Mouse (Mus musculus) spleen, adult 10 weeks (tissue): ENCODE results near the gene Olfr1499. TPM values are rescaled to one million over a fixed set of nuclear protein-coding genes. Genes with fewer than 3 reads are reported as not detected.

ENCODE experiments used
- polyA plus RNA-seq: library from polyadenylated mRNA; stranded (reverse); fragments of 350-450 nt; fragmentation: Illumina TruSeq; extraction: RNeasy Lipid Tissue Mini Kit (QIAGEN cat#74804); gene quantifications from one replicate; pipeline ENCODE4 v1.2.3, GENCODE M21; 2015; ENCODE audit warnings: low replicate concordance; ENCODE audit not compliant: insufficient read depth

Olfr1499 gene
- not detected for polyA plus RNA-seq

DNA sequence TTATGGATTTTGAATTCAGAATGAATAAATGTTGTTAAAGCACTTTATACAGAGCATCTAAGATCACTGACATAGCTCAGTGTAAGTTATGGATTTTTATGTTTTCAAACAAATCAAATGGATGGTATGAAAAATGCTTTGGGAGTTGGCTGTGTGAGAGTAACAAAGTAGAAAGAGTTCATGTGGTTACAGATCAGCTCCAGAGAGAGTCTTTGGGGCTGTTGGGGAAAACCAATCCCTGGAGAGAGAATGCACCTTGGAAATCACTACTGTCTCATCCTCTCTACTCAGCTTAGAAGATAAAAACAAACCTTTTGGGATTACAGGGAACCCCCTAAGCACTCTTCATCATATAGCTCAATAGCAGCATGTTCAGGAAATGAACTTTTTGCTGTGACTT is at the start of gene Olfr1499:
Olfr1499 (minus strand) TSS at position 101 of the 400 bp plus-strand sequence.

DNA sequence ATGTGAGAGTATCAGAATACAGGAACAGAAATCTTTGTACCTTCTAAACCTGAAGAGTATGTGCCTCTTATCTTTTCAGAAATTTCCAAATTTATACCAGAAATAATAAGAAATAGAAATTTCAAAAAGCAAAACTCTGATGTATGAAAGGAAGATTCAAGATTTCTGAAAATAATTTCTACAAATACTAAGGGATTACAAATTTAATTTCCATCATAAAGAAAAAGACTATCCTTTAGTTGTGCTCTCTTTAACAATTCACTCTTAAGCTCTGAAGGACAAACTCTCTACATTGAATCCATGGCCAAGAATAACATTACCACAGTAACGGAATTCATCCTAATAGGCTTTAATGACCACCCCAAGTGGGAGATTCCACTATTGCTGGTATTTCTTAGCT is 42.2 kb upstream of the Olfr1499 start, which contains the start of gene Olfr1502:
Olfr1502 (plus strand) TSS at position 301 of the 400 bp plus-strand sequence.

DNA sequence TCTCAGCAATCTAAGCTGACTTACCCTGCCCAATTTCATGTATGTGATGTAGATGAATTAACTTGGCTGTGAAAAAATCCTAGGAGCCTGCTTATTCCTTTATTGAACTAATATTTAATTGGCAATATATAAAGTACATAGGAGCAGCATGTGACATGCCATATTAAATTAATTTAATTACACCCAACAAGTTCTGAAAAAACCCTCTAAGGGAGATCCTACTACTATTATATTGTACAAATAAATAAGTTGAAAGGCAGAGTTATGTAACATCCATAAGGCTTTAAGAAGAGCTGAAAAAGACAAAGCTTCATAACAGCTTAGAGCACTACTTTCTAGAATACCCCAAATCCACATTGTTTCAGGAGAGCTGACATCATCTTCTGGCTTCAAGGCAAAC is 31.3 kb upstream of the Olfr1499 start, which contains the start of gene Olfr1501:
Olfr1501 (minus strand) TSS at position 101 of the 400 bp plus-strand sequence.

DNA sequence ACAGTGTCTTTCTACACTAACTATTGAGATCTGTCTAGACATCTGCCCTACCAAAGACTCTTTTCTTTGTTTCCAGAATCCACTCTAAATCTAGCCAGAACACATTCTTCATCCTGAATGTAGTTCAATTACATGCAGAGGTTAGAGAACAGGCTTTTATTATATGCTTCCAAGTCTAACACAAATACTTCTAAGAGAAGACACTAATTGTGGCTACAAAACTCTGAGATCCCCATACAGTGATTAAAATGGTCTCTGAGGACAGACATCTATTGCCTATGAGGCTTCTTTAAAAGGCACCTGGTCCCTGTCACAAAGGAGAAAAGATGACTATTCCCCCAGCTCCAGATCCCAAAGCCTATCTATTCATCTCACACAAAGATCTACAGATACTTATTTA is 11.1 kb upstream of the Olfr1499 start, which contains the start of gene Olfr1500:
Olfr1500 (minus strand) TSS at position 101 of the 400 bp plus-strand sequence.

DNA sequence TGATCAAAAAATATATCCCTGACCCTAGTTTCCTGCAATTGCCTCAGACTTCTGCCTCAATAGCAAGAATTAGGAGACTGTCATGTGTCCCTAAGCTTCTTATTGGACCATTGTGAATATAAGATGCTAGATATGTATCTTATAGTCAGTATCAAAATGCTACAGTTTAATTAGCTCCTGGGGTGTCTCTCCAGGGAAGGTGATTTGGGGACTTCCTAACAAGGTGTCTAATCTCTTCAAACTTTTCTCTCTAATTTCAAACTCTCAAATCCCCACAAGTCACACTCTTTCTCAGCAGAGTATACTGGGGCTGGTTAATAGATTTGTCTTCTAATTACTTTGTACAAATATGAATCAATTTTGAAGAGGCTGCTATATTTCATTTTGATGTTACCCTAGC is 21.1 kb downstream of the Olfr1499 start, which contains the start of gene Olfr1497:
Olfr1497 (minus strand) TSS at position 101 of the 400 bp plus-strand sequence.

DNA sequence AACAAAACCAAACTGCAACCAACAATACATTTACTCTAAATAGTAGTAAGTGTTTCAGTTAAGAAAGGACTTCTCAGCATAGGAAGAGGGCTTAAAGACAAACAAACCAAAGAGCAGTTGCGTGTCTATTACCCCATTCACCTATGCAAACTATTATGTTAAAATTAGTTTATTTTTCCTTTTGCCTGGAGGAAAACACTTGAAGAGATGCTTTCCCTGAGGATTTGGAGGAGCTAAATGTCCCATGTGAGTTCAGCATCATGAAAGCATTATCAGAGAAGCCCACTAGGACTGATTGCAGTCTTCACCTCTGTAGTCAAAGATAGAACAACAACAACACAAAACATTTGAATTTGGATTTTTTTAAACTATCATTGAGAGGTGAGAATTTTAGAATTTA is 41.7 kb downstream of the Olfr1499 start, which contains the start of gene Olfr1496:
Olfr1496 (plus strand) TSS at position 301 of the 400 bp plus-strand sequence.

DNA sequence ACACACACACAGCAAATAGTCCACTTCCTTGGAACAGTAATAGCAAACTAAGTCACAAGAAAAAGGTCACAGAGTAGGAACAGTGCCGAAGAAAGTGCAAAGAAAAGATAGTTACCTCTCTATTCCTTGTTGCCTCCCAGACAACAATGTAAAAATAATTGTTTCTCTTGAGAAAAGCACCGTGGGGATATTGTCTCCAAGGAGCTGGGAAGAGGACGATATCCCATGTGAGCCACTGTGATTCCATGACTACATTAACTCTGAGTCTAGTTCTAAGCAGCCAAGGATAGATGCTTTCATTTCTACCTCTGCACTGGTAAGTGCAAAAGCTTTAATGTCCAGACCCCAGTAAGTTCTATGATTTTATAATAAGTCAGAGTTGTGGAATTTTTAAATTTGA is 54.9 kb downstream of the Olfr1499 start, which contains the start of gene Olfr1495:
Olfr1495 (plus strand) TSS at position 301 of the 400 bp plus-strand sequence.

Other genes starting within 250 kb of the Olfr1499 start
- gene Olfr1484, start 235.9 kb downstream of the Olfr1499 start, polyA plus RNA-seq = not detected
- gene Olfr1487, start 202.1 kb downstream of the Olfr1499 start, polyA plus RNA-seq = not detected
- gene Olfr1489, start 187.8 kb downstream of the Olfr1499 start, polyA plus RNA-seq = not detected
- gene Olfr1490, start 168.4 kb downstream of the Olfr1499 start, polyA plus RNA-seq = not detected
- gene Olfr1491, start 122.2 kb downstream of the Olfr1499 start, polyA plus RNA-seq = not detected
- gene Olfr1493-ps1, start 96.2 kb downstream of the Olfr1499 start, polyA plus RNA-seq = not detected
- not detected for gene Olfr1494, start 79.7 kb downstream of the Olfr1499 start, polyA plus RNA-seq
- not detected for gene Olfr1495, start 54.8 kb downstream of the Olfr1499 start, polyA plus RNA-seq
- gene Olfr1496, start 41.6 kb downstream of the Olfr1499 start, polyA plus RNA-seq = not detected
- gene Olfr1497, start 21.2 kb downstream of the Olfr1499 start, polyA plus RNA-seq = not detected
- gene Olfr1500, start 11.0 kb upstream of the Olfr1499 start, polyA plus RNA-seq = not detected
- not detected for gene Olfr1501, start 31.2 kb upstream of the Olfr1499 start, polyA plus RNA-seq
- gene Olfr1502, start 42.3 kb upstream of the Olfr1499 start, polyA plus RNA-seq = not detected
- gene Olfr1504, start 78.5 kb upstream of the Olfr1499 start, polyA plus RNA-seq = not detected
- not detected for gene Olfr1505, start 94.1 kb upstream of the Olfr1499 start, polyA plus RNA-seq